Mouse (Mus musculus): ENCODE results near the gene Psd.

The Psd gene

DNA sequence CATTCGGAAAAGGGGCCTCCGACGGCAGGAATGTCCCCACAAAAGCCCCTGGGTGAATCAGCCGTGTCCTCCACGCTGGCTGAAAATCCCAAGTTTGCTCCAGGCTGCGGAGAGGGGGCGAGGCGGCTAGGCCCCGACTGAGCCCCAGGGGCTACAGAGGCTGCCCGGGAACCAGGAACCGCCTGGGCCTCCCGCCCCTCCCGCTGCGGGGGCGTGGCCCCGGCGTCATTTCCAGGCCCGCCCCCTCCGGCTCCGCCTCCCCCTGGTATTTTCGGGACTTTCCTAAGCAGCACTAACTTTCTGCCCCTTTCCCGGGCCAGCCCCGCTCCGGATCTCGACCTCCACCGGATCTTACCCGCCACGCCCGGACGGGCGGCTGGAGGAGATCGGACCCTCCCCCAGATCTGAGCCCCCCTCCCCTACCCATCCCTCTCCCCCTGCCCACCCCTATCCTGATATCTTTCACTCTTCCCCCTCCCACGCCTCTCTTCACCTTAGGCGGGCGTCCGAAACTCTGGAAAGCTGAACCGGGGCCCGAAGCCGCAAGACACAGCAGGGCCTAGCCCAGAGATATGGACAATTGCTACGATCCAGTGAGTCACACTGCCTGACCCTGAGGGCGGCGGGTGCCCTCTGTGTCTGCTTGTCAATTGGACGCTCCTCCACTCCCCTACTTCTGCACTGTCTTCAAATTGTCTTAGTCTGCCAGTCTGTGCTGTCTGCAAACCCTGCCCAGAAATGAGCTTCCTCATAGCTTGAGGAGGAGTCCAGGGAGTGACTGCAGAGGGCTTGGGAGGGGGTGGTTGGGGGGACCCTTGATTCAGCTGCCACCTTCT is 21.3 kb downstream of the Psd start:
- DNase-seq (ENCODE audit: low read depth) = peak; percentile 89

DNA sequence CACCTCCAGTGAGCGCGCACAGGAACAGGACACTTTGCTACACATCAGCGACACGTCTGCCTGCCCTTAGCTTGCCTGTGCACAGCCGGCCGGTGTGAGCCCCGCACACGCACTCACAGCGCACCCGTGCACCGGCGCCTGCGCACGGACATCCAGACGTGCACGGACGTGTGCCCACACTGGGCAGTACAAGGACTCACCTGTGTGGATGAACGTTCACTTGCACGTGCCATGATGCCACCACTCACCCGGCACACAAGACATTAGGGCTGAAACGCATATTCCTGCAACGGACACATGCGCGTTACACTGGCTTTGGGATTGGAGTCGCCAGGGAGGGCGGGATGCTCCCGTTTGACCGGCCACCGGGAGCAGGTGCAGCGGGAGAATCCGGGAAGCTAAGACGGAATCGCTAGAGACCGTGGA is 22.0 kb downstream of the Psd start:
- no peak for DNase-seq (ENCODE audit: low read depth)

- peak; percentile 92 for DNase-seq (ENCODE audit: low read depth)
These were observed 22.6 kb downstream of the Psd start, which contains the start of gene Nfkb2 for GRCm38 (mm10) chr19:46304216-46304841. Gene Nfkb2 (plus strand): TSS chr19:46304320.

DNA sequence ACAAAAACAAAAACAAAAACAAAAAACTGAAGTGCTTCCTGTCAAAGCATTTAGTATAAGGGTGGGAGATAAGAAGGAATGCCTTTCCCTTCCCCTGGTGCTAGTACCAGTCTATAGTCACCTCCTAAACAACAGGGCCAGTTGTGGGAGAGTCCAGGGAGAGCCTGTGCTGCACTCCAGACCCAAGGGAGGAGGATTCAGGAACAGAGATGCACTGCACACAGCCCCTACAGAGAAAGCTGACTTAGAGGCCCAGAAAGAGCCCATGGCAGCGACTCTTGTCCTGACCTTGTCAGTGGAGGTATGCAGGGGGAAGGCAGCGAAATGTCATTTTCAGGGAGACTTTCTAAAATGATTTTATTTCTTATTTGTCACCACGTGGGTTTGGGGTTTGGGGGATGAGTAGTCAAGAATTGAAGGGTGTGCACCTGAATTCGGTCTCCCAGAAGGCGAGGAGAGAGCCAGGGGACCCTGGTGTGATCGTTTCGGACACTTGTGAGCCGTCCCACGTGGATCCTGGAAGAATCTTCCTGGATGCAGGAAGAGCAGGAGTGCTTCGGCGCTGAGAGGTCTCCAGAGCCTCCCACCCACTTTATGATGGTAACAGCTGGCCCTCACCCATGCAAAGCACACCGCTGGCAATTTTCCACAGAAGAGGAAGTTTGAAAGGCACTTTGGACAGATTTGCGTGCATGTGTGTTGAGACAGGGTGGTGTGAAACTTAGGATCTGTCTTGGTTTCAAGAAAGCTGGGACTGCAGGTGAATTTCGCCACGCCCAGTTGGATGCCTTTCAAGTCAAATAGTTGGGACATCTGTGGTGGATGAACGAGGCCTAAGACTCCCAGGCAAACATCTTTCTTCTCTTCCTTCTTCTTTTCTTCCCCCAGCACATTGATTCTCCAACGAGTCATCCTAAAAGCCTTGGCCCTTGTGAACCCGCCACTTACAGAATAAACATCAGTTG is 23.4 kb downstream of the Psd start:
- DNase-seq (ENCODE audit: low read depth) = no peak

- DNase-seq (ENCODE audit: low read depth) = no peak
These were observed 24.4 kb downstream of the Psd start for GRCm38 (mm10) chr19:46302551-46302950.

- no peak for DNase-seq (ENCODE audit: low read depth)
These were observed 26.5 kb downstream of the Psd start for GRCm38 (mm10) chr19:46300294-46301045.

- DNase-seq (ENCODE audit: low read depth) = no peak
These were observed 30.0 kb downstream of the Psd start for GRCm38 (mm10) chr19:46296938-46297337.

DNA sequence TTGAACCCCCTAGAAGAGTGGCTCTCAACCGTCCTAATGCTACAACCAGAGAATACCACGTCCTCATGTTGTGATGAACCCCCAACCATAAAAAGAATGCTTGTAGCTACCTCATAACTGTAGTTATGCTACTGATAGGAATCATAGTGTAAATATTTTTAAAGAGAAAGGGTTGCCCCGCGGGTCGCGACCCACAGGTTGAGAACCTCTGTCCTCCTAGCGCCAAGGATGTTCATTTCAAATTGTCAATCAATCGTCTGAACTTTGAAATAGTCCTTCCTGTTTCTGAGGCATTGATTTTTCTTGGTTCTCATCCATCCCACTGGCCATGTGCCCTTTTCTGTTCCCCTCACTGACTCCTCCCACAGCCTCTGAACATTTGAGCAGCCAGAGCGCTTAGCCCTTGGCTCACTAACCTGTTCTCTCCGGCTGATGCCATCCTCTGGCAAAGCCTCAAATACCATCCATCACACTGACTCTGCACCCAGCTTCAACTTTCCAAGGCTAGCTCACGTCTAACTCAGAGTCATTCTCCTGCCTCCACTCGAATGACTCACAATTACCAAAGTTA is 36.3 kb downstream of the Psd start:
- DNase-seq (ENCODE audit: low read depth) = no peak

GRCm38 (mm10) chr19:46287566-46287965 is 39.4 kb downstream of the Psd start:
- no peak for DNase-seq (ENCODE audit: low read depth)

- no peak for DNase-seq (ENCODE audit: low read depth)
These were observed 40.0 kb downstream of the Psd start for GRCm38 (mm10) chr19:46286926-46287325.

DNA sequence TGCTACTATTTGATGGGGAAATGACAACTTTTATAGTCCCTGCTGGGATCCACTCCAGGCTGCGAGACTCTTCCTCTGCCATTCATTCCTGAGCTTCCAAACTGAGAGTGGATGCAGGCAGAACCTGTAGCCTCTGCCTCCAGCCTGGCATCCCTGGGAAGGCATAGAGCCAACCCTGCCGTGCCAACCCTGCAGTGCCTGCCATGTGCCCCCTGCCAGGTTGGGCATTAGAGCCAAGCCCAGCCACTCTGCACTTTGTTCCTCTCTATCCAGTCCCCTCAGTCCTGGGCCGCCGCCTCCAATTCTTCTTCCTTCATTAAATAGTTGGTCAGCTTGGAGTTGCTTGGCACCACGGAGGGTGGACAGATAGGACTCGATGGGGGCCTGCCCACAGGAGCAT is 40.9 kb downstream of the Psd start:
- DNase-seq (ENCODE audit: low read depth) = no peak

DNA sequence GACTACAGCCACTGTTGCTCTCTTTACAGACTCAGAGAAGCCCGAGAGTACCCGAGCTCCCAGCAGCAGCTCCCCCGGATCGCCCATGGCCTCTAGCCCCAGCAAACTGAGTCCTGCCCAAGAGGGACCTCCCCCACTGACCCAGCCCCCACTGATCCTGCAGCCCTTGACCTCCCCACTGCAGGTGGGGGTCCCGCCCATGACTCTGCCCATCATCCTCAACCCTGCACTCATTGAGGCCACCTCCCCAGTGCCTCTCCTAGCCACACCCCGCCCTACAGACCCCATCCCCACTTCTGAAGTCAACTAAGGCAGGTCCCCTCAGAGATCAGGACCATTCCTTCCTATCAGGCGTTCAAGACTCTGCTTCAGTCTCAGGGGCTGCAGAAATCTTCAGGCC is 41.3 kb downstream of the Psd start:
- no peak for DNase-seq (ENCODE audit: low read depth)

- no peak for DNase-seq (ENCODE audit: low read depth)
These were observed 42.3 kb downstream of the Psd start for GRCm38 (mm10) chr19:46284686-46285085.

- no peak for DNase-seq (ENCODE audit: low read depth)
These were observed 44.7 kb downstream of the Psd start for GRCm38 (mm10) chr19:46282081-46282849.

GRCm38 (mm10) chr19:46275307-46275706 is 51.6 kb downstream of the Psd start:
- DNase-seq (ENCODE audit: low read depth) = peak; percentile 20

- peak; percentile 37 for DNase-seq (ENCODE audit: low read depth)
These were observed 62.2 kb downstream of the Psd start for GRCm38 (mm10) chr19:46264762-46265161.
